Mouse (Mus musculus) CH12.LX (cell line): ENCODE measurements around the gene Medag.
A peak's percentile ranks its signal among the peaks of the same experiment; 100 is the strongest.

Source experiments
- CTCF ChIP-seq, 2 experiments: IDR thresholded peaks in 1 of 2; conservative IDR thresholded peaks in 1 of 2; 2 replicates each; pipeline ENCODE4 v1.5.1; 2011 to 2012; ENCODE audit warnings: low read depth in 2 of 2, low read length in 2 of 2, improper control_type of control experiment in 1 of 2, inconsistent platforms in 1 of 2, mild to moderate bottlenecking in 1 of 2, moderate library complexity in 1 of 2
- EP300 ChIP-seq: IDR thresholded peaks from 2 replicates; pipeline ENCODE4 v1.6.1; 2011; ENCODE audit warnings: low read length, improper control_type of control experiment
- MAZ ChIP-seq: IDR thresholded peaks from 2 replicates; pipeline ENCODE4 v1.6.1; 2012; ENCODE audit warnings: low read depth, mild to moderate bottlenecking, inconsistent platforms, low read length, improper control_type of control experiment, moderate library complexity
- MEF2A ChIP-seq: IDR thresholded peaks from 2 replicates; pipeline ENCODE4 v1.6.1; 2014; ENCODE audit warnings: low read depth, mild to moderate bottlenecking, inconsistent platforms, low read length, improper control_type of control experiment, borderline replicate concordance
- POLR2A ChIP-seq: IDR thresholded peaks from 2 replicates; pipeline ENCODE4 v1.6.1; 2011; ENCODE audit warnings: low read depth, mild to moderate bottlenecking, improper control_type of control experiment, low read length
- SMC3 ChIP-seq: IDR thresholded peaks from 2 replicates; pipeline ENCODE4 v1.6.1; 2011; ENCODE audit warnings: low read depth, low read length, improper control_type of control experiment
- TCF12 ChIP-seq: IDR thresholded peaks from 2 replicates; pipeline ENCODE4 v1.6.1; 2014; ENCODE audit warnings: low read depth, mild to moderate bottlenecking, inconsistent platforms, low read length, improper control_type of control experiment
- UBTF ChIP-seq: IDR thresholded peaks from 2 replicates; pipeline ENCODE4 v1.6.1; 2012; ENCODE audit warnings: low read depth, mild to moderate bottlenecking, inconsistent platforms, low read length, improper control_type of control experiment, moderate library complexity

GRCm38 (mm10) chr5:149417381-149417780, 5.8 kb downstream of the Medag start:
- no peak for TF ChIP-seq POLR2A
- peak; percentile 25 to 38; a peak in 2 of 4 replicates for TF ChIP-seq CTCF (conservative IDR thresholded peaks at IDR 0.05 in 1 of 2, IDR thresholded peaks at IDR 0.05 in 1 of 2; ENCODE audit: low read depth in 2 of 2, low read length in 2 of 2)
- 0 out of 2 replicates have a peak, but pooled peaks have one; percentile 8 for TF ChIP-seq SMC3
- no peak for TF ChIP-seq MEF2A
- no peak for TF ChIP-seq MAZ
- TF ChIP-seq EP300: no peak
- TF ChIP-seq TCF12: no peak
- TF ChIP-seq UBTF: no peak
